Mouse (Mus musculus): ENCODE measurements around the gene Ppie. TPM values are rescaled to one million over a fixed set of nuclear protein-coding genes. Genes with fewer than 3 reads are reported as not detected.
"Not testable (repeated sequence)": the region's sequence is repeated elsewhere in the genome, so short reads cannot be mapped to it uniquely, and the experiment has no call there.

Gene Ppie
- 127 and 136 TPM in 2 replicates for polyA plus RNA-seq (2016; fragmentation: Nextera tagmentation; extraction: Ambion mirVana)

DNA sequence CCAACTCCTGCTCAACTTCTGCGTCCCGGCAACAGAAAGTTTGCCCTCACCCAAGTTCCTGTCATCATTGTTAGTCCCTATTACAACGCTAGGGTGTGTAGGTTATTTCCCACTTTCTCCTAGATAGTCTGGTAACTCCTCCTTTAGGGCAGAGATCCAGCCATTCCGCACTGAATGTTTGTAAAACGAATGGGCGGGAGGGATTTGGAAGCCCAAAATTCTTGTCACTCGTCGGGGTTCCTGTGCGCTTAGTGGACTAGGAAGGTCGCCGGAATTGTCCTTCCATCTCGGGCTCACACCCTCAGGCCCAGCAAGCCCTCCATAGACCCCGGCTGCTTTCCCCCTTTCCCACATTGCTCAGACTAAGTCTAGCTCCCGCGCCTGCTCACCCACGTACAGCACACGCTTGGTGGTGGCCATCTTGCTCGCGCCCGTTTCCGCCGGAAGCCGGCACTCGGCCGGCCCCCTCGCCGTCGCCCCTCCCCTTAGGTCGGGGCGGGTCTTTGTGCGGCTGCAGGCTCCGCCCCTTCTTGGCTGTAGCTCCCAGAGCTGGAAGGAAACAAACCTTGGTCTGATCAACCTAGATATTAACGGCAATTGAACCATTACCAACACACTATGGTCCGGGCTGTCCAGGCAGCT lies at the start of gene Ppie:
TSS of gene Ppie (minus strand) at position 439 of the 642 bp plus-strand sequence.
- Histone ChIP-seq H3K9me3 (replicated peaks) (no peaks in the 10 kb centered on the region), H3K4me3 (peak within 1 kb of the TSS; percentile 77), H3K27me3 (ENCODE audit: low read depth, poor library complexity, severe bottlenecking) (no peaks in the 10 kb centered on the region; the same call in 1 of the 2 replicates), H3K36me3 (peaks cover 26% of the 10 kb centered on the region), H3K27ac (replicated peaks) (peak within 1 kb of the TSS; percentile 88), H3K4me1 (peaks cover 24% of the 10 kb centered on the region)
- DNase-seq (ENCODE audit: low spot score), result peak; percentile 91
- 1% methylated on average over 34 of the region's 34 CpGs for WGBS

- Histone ChIP-seq H3K27ac (replicated peaks) (no peak overlapping the region), H3K4me3 (no peak overlapping the region), H3K27me3 (ENCODE audit: low read depth, poor library complexity, severe bottlenecking) (peaks cover 86% of the 10 kb centered on the region), H3K4me1 (peaks cover 27% of the 10 kb centered on the region), H3K9me3 (replicated peaks) (no peaks in the 10 kb centered on the region), H3K36me3 (no peaks in the 10 kb centered on the region)
- no peak for DNase-seq (ENCODE audit: low spot score)
- WGBS, result 33% methylated on average over 3 of the region's 3 CpGs
These were observed 45.1 kb upstream of the Ppie start for GRCm38 (mm10) chr4:123184816-123185215.

GRCm38 (mm10) chr4:123183239-123184056 lies 43.7 kb upstream of the Ppie start:
- Histone ChIP-seq H3K4me3 (peak overlapping the region; percentile 61), H3K4me1 (peaks cover 27% of the 10 kb centered on the region), H3K36me3 (no peaks in the 10 kb centered on the region), H3K9me3 (replicated peaks) (no peaks in the 10 kb centered on the region), H3K27ac (replicated peaks) (peak overlapping the region; percentile 43; the same call in 1 of the 2 replicates), H3K27me3 (ENCODE audit: low read depth, poor library complexity, severe bottlenecking) (peaks cover 79% of the 10 kb centered on the region)
- WGBS, result 9% methylated on average over 44 of the region's 44 CpGs
- peak; percentile 89 for DNase-seq (ENCODE audit: low spot score)

GRCm38 (mm10) chr4:123182328-123183238 lies 42.8 kb upstream of the Ppie start, which contains the start of gene Hpcal4:
Gene Hpcal4 (plus strand): TSS chr4:123183227.
- H3K36me3 ChIP-seq, result no peaks in the 10 kb centered on the region
- H3K9me3 ChIP-seq (replicated peaks), result no peaks in the 10 kb centered on the region
- peak within 1 kb of the TSS; percentile 43 for H3K27ac ChIP-seq (replicated peaks)
- peak within 1 kb of the TSS; percentile 61 for H3K4me3 ChIP-seq
- H3K27me3 ChIP-seq (ENCODE audit: low read depth, poor library complexity, severe bottlenecking), result peaks cover 79% of the 10 kb centered on the region
- H3K4me1 ChIP-seq, result peaks cover 27% of the 10 kb centered on the region
- WGBS, result 1% methylated on average over 44 of the region's 44 CpGs
- DNase-seq (ENCODE audit: low spot score), result peak; percentile 67

DNA sequence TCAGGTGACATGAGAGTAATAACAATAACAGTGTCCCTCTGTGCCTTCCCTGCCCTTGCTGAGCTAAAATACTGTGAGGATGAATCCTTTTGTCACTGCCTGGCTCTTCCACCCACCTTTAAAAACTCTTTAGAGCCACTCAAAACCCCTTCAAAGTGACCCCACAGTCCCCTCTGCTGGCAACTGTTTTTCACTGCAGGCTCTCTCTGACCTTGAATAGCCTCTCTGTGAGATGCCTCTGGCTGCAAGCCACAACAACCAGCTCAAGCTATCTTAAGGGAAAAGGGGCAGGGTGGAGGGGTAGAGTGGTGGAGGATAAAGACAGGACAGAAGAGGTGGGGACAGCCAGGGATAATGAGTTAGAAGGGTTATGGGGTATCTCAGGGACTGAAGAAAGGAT lies 32.1 kb upstream of the Ppie start:
- Histone ChIP-seq H3K27ac (replicated peaks) (no peak overlapping the region), H3K27me3 (ENCODE audit: low read depth, poor library complexity, severe bottlenecking) (peaks cover 29% of the 10 kb centered on the region), H3K9me3 (replicated peaks) (no peaks in the 10 kb centered on the region), H3K4me3 (no peak overlapping the region), H3K4me1 (no peaks in the 10 kb centered on the region), H3K36me3 (no peaks in the 10 kb centered on the region)
- DNase-seq (ENCODE audit: low spot score), result no peak

GRCm38 (mm10) chr4:123164157-123164556 lies 24.4 kb upstream of the Ppie start:
- Histone ChIP-seq H3K27ac (replicated peaks) (no peak overlapping the region), H3K4me1 (peaks cover 13% of the 10 kb centered on the region), H3K9me3 (replicated peaks) (no peaks in the 10 kb centered on the region), H3K27me3 (ENCODE audit: low read depth, poor library complexity, severe bottlenecking) (peaks cover 35% of the 10 kb centered on the region), H3K4me3 (no peak overlapping the region), H3K36me3 (no peaks in the 10 kb centered on the region)
- DNase-seq (ENCODE audit: low spot score), result no peak
- 93% methylated on average over 15 of the region's 15 CpGs for WGBS

- DNase-seq (ENCODE audit: low spot score), result peak; percentile 60
- Histone ChIP-seq H3K4me1 (peaks cover 13% of the 10 kb centered on the region), H3K36me3 (no peaks in the 10 kb centered on the region), H3K4me3 (peak overlapping the region; percentile 37), H3K27me3 (ENCODE audit: low read depth, poor library complexity, severe bottlenecking) (peaks cover 35% of the 10 kb centered on the region), H3K9me3 (replicated peaks) (no peaks in the 10 kb centered on the region), H3K27ac (replicated peaks) (peak overlapping the region; percentile 35; the same call in 1 of the 2 replicates)
- WGBS, result 16% methylated on average over 15 of the region's 15 CpGs
These were observed 22.7 kb upstream of the Ppie start for GRCm38 (mm10) chr4:123162305-123162917.

- Histone ChIP-seq H3K27me3 (ENCODE audit: low read depth, poor library complexity, severe bottlenecking) (peaks cover 35% of the 10 kb centered on the region), H3K4me1 (peaks cover 13% of the 10 kb centered on the region)
- not testable (repeated sequence) for H3K36me3 ChIP-seq; H3K4me3 ChIP-seq; H3K9me3 ChIP-seq (replicated peaks); DNase-seq (ENCODE audit: low spot score); H3K27ac ChIP-seq (replicated peaks)
- WGBS, result 85% methylated on average over 3 of the region's 3 CpGs
These were observed 21.5 kb upstream of the Ppie start for GRCm38 (mm10) chr4:123161251-123161650.

GRCm38 (mm10) chr4:123160571-123160970 lies 20.8 kb upstream of the Ppie start:
- H3K36me3 ChIP-seq, result no peaks in the 10 kb centered on the region
- 89% methylated on average over 6 of the region's 6 CpGs for WGBS
- peaks cover 13% of the 10 kb centered on the region for H3K4me1 ChIP-seq
- DNase-seq (ENCODE audit: low spot score), result no peak
- H3K27ac ChIP-seq (replicated peaks), result no peak overlapping the region
- no peak overlapping the region for H3K4me3 ChIP-seq
- H3K27me3 ChIP-seq (ENCODE audit: low read depth, poor library complexity, severe bottlenecking), result peaks cover 35% of the 10 kb centered on the region
- no peaks in the 10 kb centered on the region for H3K9me3 ChIP-seq (replicated peaks)

GRCm38 (mm10) chr4:123155840-123156239 lies 16.1 kb upstream of the Ppie start:
- Histone ChIP-seq H3K27me3 (ENCODE audit: low read depth, poor library complexity, severe bottlenecking) (peaks cover 6% of the 10 kb centered on the region; the same call in 1 of the 2 replicates), H3K27ac (replicated peaks) (no peak overlapping the region), H3K4me3 (no peak overlapping the region), H3K9me3 (replicated peaks) (no peaks in the 10 kb centered on the region), H3K4me1 (peaks cover 3% of the 10 kb centered on the region; the same call in 1 of the 2 replicates), H3K36me3 (no peaks in the 10 kb centered on the region)
- DNase-seq (ENCODE audit: low spot score), result no peak

DNA sequence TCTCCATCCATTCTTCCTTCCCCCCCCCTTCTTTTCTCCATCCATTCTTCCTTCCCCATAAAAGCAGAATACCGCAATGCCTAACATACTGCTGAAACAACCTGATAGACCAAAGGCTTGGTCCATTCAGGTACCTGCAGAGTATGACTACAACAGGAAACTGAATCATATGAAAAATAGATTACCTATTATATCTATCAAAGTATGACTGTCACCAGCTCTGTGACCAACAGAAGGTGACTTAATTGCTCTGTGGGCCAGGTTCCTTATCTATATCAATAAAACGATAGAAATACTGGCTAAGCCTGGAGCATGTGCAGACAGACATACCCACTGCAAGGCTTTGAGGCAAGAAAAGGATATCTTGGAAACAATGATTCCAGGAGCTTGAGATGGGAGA lies 15.7 kb upstream of the Ppie start:
- Histone ChIP-seq H3K36me3 (no peaks in the 10 kb centered on the region), H3K4me3 (no peak overlapping the region), H3K4me1 (peaks cover 3% of the 10 kb centered on the region; the same call in 1 of the 2 replicates), H3K9me3 (replicated peaks) (no peaks in the 10 kb centered on the region), H3K27me3 (ENCODE audit: low read depth, poor library complexity, severe bottlenecking) (0 out of 2 replicates have a peak, but pooled peaks cover 4% of the 10 kb centered on the region), H3K27ac (replicated peaks) (no peak overlapping the region)
- DNase-seq (ENCODE audit: low spot score), result no peak
- WGBS, result 63% methylated on average over 2 of the region's 2 CpGs

GRCm38 (mm10) chr4:123155004-123155403 lies 15.3 kb upstream of the Ppie start:
- no peaks in the 10 kb centered on the region for H3K36me3 ChIP-seq
- H3K27ac ChIP-seq (replicated peaks), result no peak overlapping the region
- no peaks in the 10 kb centered on the region for H3K9me3 ChIP-seq (replicated peaks)
- H3K4me1 ChIP-seq, result peaks cover 3% of the 10 kb centered on the region; the same call in 1 of the 2 replicates
- H3K27me3 ChIP-seq (ENCODE audit: low read depth, poor library complexity, severe bottlenecking), result 0 out of 2 replicates have a peak, but pooled peaks cover 4% of the 10 kb centered on the region
- no peak overlapping the region for H3K4me3 ChIP-seq
- no peak for DNase-seq (ENCODE audit: low spot score)
- WGBS, result 27% methylated on average over 4 of the region's 4 CpGs
